In the genomic region with DNA sequence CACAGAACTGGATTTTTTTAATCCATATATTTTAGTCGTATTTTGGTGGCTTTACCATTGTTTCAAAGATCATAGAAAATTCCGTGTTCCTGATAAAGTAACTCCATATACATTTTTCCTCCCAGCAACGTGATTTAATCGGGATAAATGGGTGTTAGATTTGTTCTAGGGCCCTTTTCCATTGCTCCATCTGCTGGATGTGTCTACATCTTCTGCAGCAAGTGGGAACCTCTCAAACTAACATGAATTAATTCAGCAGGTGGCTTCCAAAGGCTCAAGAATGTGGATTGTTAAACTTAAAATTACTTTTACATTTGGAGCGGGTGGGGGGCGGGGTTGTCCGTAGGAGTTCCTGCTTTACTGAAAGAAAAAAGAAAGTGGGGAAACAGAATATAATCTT, we compare ENCODE assay signal across 10 mouse cellular contexts.
A peak's percentile ranks its signal among the peaks of the same experiment; 100 is the strongest.
DNase-seq lines count a peak whose midpoint lies in the region; ATAC-seq lines count a peak whose summit lies in the region.
"Had no signal": no experiment of that assay in that cellular context is flagged by ENCODE, and none has a peak within 500 bp of the region (broad histone marks: within the 10 kb centered on the region; RNA-seq: fewer than 3 reads in every experiment).

No protein-coding gene starts in this region.

- H3K36me3 ChIP-seq in liver, embryonic 12.5 days, result no peaks in the 10 kb centered on the region
- H3K36me3 ChIP-seq in forebrain, embryonic 14.5 days (ENCODE audit: control insufficient read depth, insufficient read depth, low read length), result no peaks in the 10 kb centered on the region
- H3K36me3 ChIP-seq in limb, embryonic 11.5 days (ENCODE audit: control insufficient read depth, insufficient read depth, low read length), result no peaks in the 10 kb centered on the region

- no peaks in the 10 kb centered on the region for H3K4me1 ChIP-seq in liver, embryonic 12.5 days
- H3K4me1 ChIP-seq in forebrain, embryonic 14.5 days (ENCODE audit: control insufficient read depth, insufficient read depth, low read length), result 0 out of 2 replicates have a peak, but pooled peaks cover 5% of the 10 kb centered on the region
- 0 out of 2 replicates have a peak, but pooled peaks cover 2% of the 10 kb centered on the region for H3K4me1 ChIP-seq in limb, embryonic 11.5 days (ENCODE audit: control insufficient read depth, insufficient read depth, low read length)

- peak overlapping the region; percentile 69; the same call in 1 of the 2 replicates for H3K4me2 ChIP-seq in liver, embryonic 12.5 days
- H3K4me2 ChIP-seq in forebrain, embryonic 14.5 days (ENCODE audit: low read length), result peak overlapping the region; percentile 99
- peak overlapping the region; percentile 99; the same call in 1 of the 2 replicates for H3K4me2 ChIP-seq in limb, embryonic 11.5 days (ENCODE audit: low read depth, severe bottlenecking)

- no peak for ATAC-seq in liver, embryonic 12.5 days
- ATAC-seq in forebrain, embryonic 14.5 days, result no peak
- no peak for ATAC-seq in limb, embryonic 11.5 days (ENCODE audit: insufficient number of reproducible peaks, low FRiP score, low TSS enrichment, low read depth)

- WGBS in liver, embryonic 12.5 days (ENCODE audit: insufficient replicate concordance), result 15% methylated on average over 7 of the region's 7 CpGs
- WGBS in forebrain, embryonic 14.5 days, result 17% methylated on average over 7 of the region's 7 CpGs
- WGBS in limb, embryonic 11.5 days, result 15% methylated on average over 7 of the region's 7 CpGs

- peaks cover 28% of the 10 kb centered on the region for H3K27me3 ChIP-seq in liver, embryonic 12.5 days (replicated peaks)
- peaks cover 6% of the 10 kb centered on the region for H3K27me3 ChIP-seq in forebrain, embryonic 14.5 days (replicated peaks; ENCODE audit: control insufficient read depth, insufficient read depth, low read length)
- H3K27me3 ChIP-seq in limb, embryonic 11.5 days (ENCODE audit: control insufficient read depth, insufficient read depth, low read length), result peaks cover 13% of the 10 kb centered on the region

- H3K9ac ChIP-seq in liver, embryonic 12.5 days, result no peak overlapping the region
- H3K9ac ChIP-seq in forebrain, embryonic 14.5 days (ENCODE audit: low read length), result no peak overlapping the region
- H3K9ac ChIP-seq in limb, embryonic 11.5 days (ENCODE audit: low read length), result no peak overlapping the region

- H3K4me3 ChIP-seq in liver, embryonic 12.5 days, result no peak overlapping the region
- H3K4me3 ChIP-seq in forebrain, embryonic 14.5 days (ENCODE audit: low read depth, low read length), result peak overlapping the region; percentile 66
- H3K4me3 ChIP-seq in limb, embryonic 11.5 days (ENCODE audit: low read depth, low read length), result peak overlapping the region; percentile 47

- H3K9me3 ChIP-seq in liver, embryonic 12.5 days (replicated peaks), result no peaks in the 10 kb centered on the region
- H3K9me3 ChIP-seq in forebrain, embryonic 14.5 days (replicated peaks; ENCODE audit: control insufficient read depth, low read length), result no peaks in the 10 kb centered on the region
- H3K9me3 ChIP-seq in limb, embryonic 11.5 days (ENCODE audit: control insufficient read depth, low read length), result no peaks in the 10 kb centered on the region

- H3K27ac ChIP-seq in liver, embryonic 12.5 days, result no peak overlapping the region
- H3K27ac ChIP-seq in forebrain, embryonic 14.5 days (ENCODE audit: low read depth, low read length), result no peak overlapping the region
- no peak overlapping the region for H3K27ac ChIP-seq in limb, embryonic 11.5 days (replicated peaks; ENCODE audit: low read depth, low read length)

- intact Hi-C loops in left cerebral cortex, postnatal 4 days (cut with DNase I), result loop anchor here (10.0 kb wide), 1 partner anchor 600 kb away; no protein-coding TSS in a partner anchor

- DNase-seq in liver, result no peak
- DNase-seq in forebrain, embryonic 14.5 days (ENCODE audit: low spot score), result peak; percentile 46
- no peak for DNase-seq in limb, embryonic 11.5 days (ENCODE audit: low spot score)
- DNase-seq in retina, postnatal 1 day, result peak; percentile 17
- DNase-seq in adrenal gland, postnatal 14 days, result no peak
- DNase-seq in frontal cortex, postnatal 25 days (ENCODE audit: low spot score in 2 of 2), result no peak
- DNase-seq in left cerebral cortex, postnatal 4 days, result no peak
- DNase-seq: gastrocnemius, postnatal 36 days; thymus, adult 18-20 months had no signal

Comparison
In these comparisons a context has a peak if more than half of its experiments do, and no peak if none do; other contexts are left out.
1. DNase-seq: peak in forebrain, embryonic 14.5 days (single experiment) and retina, postnatal 1 day (single experiment); none in liver (single experiment), limb, embryonic 11.5 days (single experiment), adrenal gland, postnatal 14 days (single experiment), frontal cortex, postnatal 25 days (0 of 2) and left cerebral cortex, postnatal 4 days (single experiment).
2. Peak in every context shown above with its lines, with median percentiles within 50 percentile points of each other: H3K4me2 ChIP-seq.